Mouse (Mus musculus) heart, embryonic 12.5 days (tissue): ENCODE results near the gene Neto2. TPM values are rescaled to one million over a fixed set of nuclear protein-coding genes. Genes with fewer than 3 reads are reported as not detected.

ENCODE experiments used
- ATAC-seq: fragments of 200-750 bp; cut with Nextera tagmentation; 2 replicates; pipeline ENCODE4 v1.8.0; 2017; ENCODE audit warnings: moderate TSS enrichment, moderate library complexity; ENCODE audit not compliant: insufficient number of reproducible peaks, low FRiP score
- H3K27ac ChIP-seq: fragments of 300-500 bp; sonication (generic); 2 replicates; pipeline ENCODE4 v1.5.1; 2016; ENCODE audit warnings: mild to moderate bottlenecking, moderate library complexity; ENCODE audit not compliant: poor library complexity, severe bottlenecking
- H3K27me3 ChIP-seq: fragments of 300-500 bp; sonication (generic); replicated peaks from 2 replicates; pipeline ENCODE4 v1.6.1; 2016; ENCODE audit warnings: mild to moderate bottlenecking, moderate library complexity
- H3K36me3 ChIP-seq: fragments of 300-500 bp; sonication (generic); 2 replicates; pipeline ENCODE4 v1.6.1; 2016; ENCODE audit warnings: mild to moderate bottlenecking, moderate library complexity
- H3K4me1 ChIP-seq: fragments of 300-500 bp; sonication (generic); replicated peaks from 2 replicates; pipeline ENCODE4 v1.6.1; 2016; ENCODE audit warnings: mild to moderate bottlenecking
- H3K4me2 ChIP-seq: fragments of 300-500 bp; sonication (generic); 2 replicates; pipeline ENCODE4 v1.6.1; 2016; ENCODE audit warnings: mild to moderate bottlenecking, moderate library complexity
- H3K4me3 ChIP-seq: fragments of 300-500 bp; sonication (generic); 2 replicates; pipeline ENCODE4 v1.5.1; 2016; ENCODE audit warnings: mild to moderate bottlenecking
- H3K9ac ChIP-seq: fragments of 300-500 bp; sonication (generic); 2 replicates; pipeline ENCODE4 v1.6.1; 2016; ENCODE audit warnings: mild to moderate bottlenecking, moderate library complexity
- H3K9me3 ChIP-seq: fragments of 300-500 bp; sonication (generic); replicated peaks from 2 replicates; pipeline ENCODE4 v1.6.1; 2016; ENCODE audit warnings: mild to moderate bottlenecking, moderate library complexity
- WGBS: fragments of 180-500 bp; shearing (Covaris S2); methylation state at CpG from one replicate; pipeline ENCODE4 v1.1.7; 2016; 5-methylcytosine and 5-hydroxymethylcytosine counted together
- microRNA-seq: library from miRNA; unstranded; fragments of <30 nt; microRNA quantifications from one replicate; pipeline ENCODE4, GENCODE M21; 2017
- polyA plus RNA-seq: library from polyadenylated mRNA; unstranded; fragments of >200 nt; fragmentation: Nextera tagmentation; extraction: Ambion mirVana; gene quantifications from 2 replicates; pipeline ENCODE4 v1.2.1, GENCODE M21; 2016

The Neto2 gene
- polyA plus RNA-seq, 1 experiment from 2014 or later = 6.4 TPM

DNA sequence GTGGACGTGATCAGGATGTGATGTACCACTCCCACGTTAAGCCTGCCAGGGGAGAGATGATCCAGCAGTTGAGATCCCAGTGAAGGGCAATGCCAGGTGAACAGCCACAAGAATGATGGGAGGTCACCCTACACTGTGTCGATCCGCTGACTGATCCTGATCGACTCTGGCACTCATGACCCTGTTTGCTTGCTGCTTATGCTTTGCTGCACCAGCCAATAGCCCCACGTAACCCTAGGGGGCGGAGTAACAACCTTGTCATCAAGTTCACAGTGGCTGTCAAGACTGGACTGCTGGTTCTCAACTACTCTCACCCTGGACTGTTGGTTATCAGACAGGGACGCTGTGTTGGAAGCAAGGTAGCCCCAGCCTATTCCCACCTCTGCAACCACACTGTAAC is 99.0 kb downstream of the Neto2 start:
- no peaks in the 10 kb centered on the region for H3K4me1 ChIP-seq
- ATAC-seq = no peak
- H3K27me3 ChIP-seq = no peaks in the 10 kb centered on the region
- 56% methylated on average over 8 of the region's 8 CpGs for WGBS
- no peaks in the 10 kb centered on the region for H3K36me3 ChIP-seq
- H3K4me3 ChIP-seq = no peak overlapping the region
- no peak overlapping the region for H3K4me2 ChIP-seq
- H3K9me3 ChIP-seq = no peaks in the 10 kb centered on the region
- no peak overlapping the region for H3K9ac ChIP-seq
- no peak overlapping the region for H3K27ac ChIP-seq

DNA sequence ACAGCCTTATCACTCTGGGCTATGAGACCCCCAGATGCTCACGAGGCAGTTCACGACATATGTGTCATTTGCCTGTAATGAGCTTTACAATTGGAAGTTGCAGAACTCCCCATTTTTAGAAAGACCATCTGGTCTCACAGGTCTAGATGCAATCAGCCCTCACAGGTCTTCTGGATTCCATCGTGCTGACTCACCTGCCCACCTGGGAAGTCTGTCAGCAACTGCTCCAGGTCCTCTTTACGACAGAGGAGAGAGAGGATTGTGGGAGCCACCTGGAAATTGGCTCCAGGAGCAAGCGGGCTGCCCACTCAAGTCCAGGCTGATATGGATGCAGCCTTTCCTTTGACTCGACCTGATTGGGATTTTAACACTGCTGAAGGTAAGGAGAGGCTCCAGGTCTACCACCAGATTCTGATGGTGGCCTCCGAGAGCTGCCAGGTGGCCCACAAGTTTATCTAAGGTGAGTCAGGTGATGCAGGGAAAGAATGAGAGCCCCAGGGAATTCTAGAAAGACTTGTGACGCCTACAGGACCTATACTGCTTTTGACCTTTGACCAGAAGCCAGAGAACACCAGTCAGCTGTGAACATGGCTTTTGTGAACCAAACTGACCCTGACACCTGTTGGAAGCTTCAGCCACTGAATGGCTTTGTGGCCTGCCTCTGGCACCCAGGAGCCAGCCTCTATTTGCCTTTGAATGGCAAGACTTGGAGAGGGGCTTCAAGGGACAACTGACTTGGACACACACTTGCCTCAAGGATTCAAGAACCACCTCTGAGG is 103.1 kb downstream of the Neto2 start:
- H3K4me1 ChIP-seq = peaks cover 5% of the 10 kb centered on the region; the same call in 1 of the 2 replicates
- no peak overlapping the region for H3K4me3 ChIP-seq
- no peaks in the 10 kb centered on the region for H3K36me3 ChIP-seq
- ATAC-seq = no peak
- H3K9ac ChIP-seq = no peak overlapping the region
- no peaks in the 10 kb centered on the region for H3K27me3 ChIP-seq
- no peaks in the 10 kb centered on the region for H3K9me3 ChIP-seq
- no peak overlapping the region for H3K27ac ChIP-seq
- WGBS = 55% methylated on average over 8 of the region's 8 CpGs
- no peak overlapping the region for H3K4me2 ChIP-seq

GRCm38 (mm10) chr8:85595391-85595790 is 105.3 kb downstream of the Neto2 start:
- Histone ChIP-seq H3K36me3 (no peaks in the 10 kb centered on the region), H3K27ac (no peak overlapping the region), H3K9ac (no peak overlapping the region), H3K4me1 (peaks cover 5% of the 10 kb centered on the region; the same call in 1 of the 2 replicates), H3K27me3 (no peaks in the 10 kb centered on the region), H3K4me2 (peak overlapping the region; percentile 28; the same call in 1 of the 2 replicates), H3K9me3 (no peaks in the 10 kb centered on the region), H3K4me3 (no peak overlapping the region)
- ATAC-seq = no peak; the same call in 1 of the 2 replicates
- 38% methylated on average over 6 of the region's 6 CpGs for WGBS

DNA sequence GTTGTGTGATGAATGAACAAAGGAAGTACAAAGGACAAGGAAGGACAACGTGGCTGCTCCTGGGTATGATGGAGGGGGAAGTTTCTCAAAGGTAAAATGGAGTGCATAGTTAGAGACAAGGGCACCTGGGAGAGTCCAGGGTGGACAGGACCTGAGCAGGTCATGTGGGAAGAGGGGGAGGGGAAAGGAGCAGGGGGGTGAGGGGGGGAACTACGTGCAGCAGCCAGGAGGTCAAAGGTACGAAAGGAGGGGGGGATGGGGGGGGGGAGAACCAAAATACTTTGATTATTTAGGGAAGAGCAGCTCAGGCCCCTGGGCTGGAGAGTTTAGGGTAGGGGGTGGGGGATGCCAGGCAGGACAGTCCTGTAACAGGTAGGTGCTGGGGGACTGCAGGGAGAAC is 105.7 kb downstream of the Neto2 start:
- Histone ChIP-seq H3K4me1 (peaks cover 5% of the 10 kb centered on the region; the same call in 1 of the 2 replicates), H3K9me3 (no peaks in the 10 kb centered on the region), H3K36me3 (no peaks in the 10 kb centered on the region), H3K9ac (no peak overlapping the region), H3K27ac (no peak overlapping the region), H3K4me3 (no peak overlapping the region), H3K4me2 (no peak overlapping the region), H3K27me3 (no peaks in the 10 kb centered on the region)
- 69% methylated on average over 3 of the region's 3 CpGs for WGBS
- no peak for ATAC-seq

DNA sequence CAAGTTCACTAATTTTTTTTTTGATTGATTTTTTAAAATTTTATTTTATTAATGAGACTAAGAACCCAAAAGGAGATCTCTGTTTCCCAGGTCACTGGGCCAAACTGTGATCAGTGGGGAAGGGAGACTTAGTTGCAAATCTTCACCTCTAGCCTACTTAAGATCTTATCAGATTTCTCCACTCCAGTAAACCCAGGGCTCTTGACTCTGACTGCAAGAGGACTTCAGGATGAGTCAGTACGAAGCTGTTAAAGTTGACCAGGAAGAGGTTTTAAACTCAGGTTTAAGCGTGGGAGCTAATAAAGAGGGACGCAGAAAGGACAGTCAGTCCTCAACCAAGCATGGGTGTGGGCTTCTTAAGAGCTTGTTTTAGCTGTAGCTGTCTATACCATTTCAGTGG is 107.4 kb downstream of the Neto2 start:
- Histone ChIP-seq H3K9me3 (no peaks in the 10 kb centered on the region), H3K27ac (no peak overlapping the region), H3K36me3 (no peaks in the 10 kb centered on the region), H3K4me3 (no peak overlapping the region), H3K4me1 (peaks cover 11% of the 10 kb centered on the region; the same call in 1 of the 2 replicates), H3K9ac (no peak overlapping the region), H3K4me2 (no peak overlapping the region), H3K27me3 (no peaks in the 10 kb centered on the region)
- ATAC-seq = no peak
- 65% methylated on average over 3 of the region's 3 CpGs for WGBS

- no peaks in the 10 kb centered on the region for H3K27me3 ChIP-seq
- no peak overlapping the region for H3K27ac ChIP-seq
- H3K4me1 ChIP-seq = peaks cover 11% of the 10 kb centered on the region; the same call in 1 of the 2 replicates
- H3K4me2 ChIP-seq = no peak overlapping the region
- H3K4me3 ChIP-seq = no peak overlapping the region
- no peak for ATAC-seq
- no peaks in the 10 kb centered on the region for H3K36me3 ChIP-seq
- H3K9me3 ChIP-seq = no peaks in the 10 kb centered on the region
- WGBS = 83% methylated on average over 1 of the region's 1 CpGs
- no peak overlapping the region for H3K9ac ChIP-seq
Measured at GRCm38 (mm10) chr8:85591532-85591931, 109.2 kb downstream of the Neto2 start.

DNA sequence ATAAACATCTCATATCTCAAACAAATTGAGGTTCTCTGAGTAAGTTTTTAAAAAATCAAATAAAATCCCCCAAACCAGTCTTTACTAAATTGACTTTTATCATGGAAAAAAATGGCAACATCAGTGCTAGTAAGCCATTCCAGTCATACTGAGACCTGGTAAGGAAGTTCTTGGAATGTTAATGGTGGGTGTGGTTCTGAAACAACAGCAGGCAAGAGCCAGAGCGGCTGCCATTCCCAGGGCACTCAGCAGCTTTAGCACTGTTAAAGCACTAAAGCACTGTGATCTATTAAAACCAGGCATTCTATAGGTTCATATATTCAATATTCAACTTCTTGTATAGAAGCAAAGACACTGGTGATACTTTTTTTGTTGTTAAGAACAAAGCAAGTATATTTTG is 110.5 kb downstream of the Neto2 start:
- Histone ChIP-seq H3K4me1 (0 out of 2 replicates have a peak, but pooled peaks cover 6% of the 10 kb centered on the region), H3K36me3 (no peaks in the 10 kb centered on the region), H3K9ac (no peak overlapping the region), H3K4me2 (no peak overlapping the region), H3K9me3 (no peaks in the 10 kb centered on the region), H3K27ac (no peak overlapping the region), H3K4me3 (no peak overlapping the region), H3K27me3 (no peaks in the 10 kb centered on the region)
- WGBS = 78% methylated on average over 1 of the region's 1 CpGs
- ATAC-seq = no peak

- no peak for ATAC-seq
- Histone ChIP-seq H3K36me3 (no peaks in the 10 kb centered on the region), H3K9ac (no peak overlapping the region), H3K4me2 (no peak overlapping the region), H3K4me1 (0 out of 2 replicates have a peak, but pooled peaks cover 6% of the 10 kb centered on the region), H3K27ac (no peak overlapping the region), H3K9me3 (no peaks in the 10 kb centered on the region), H3K4me3 (no peak overlapping the region), H3K27me3 (no peaks in the 10 kb centered on the region)
- WGBS = 71% methylated on average over 2 of the region's 2 CpGs
Measured at GRCm38 (mm10) chr8:85588596-85588995, 112.1 kb downstream of the Neto2 start.

Small RNAs within 50 kb of the gene (microRNA-seq; reads per million reads assigned to microRNA genes)
- gene Mir8109 = not detected

Other genes starting within 250 kb of the Neto2 start
- 10.3 and 11.7 TPM in 2 replicates for gene Gpt2, start 208.3 kb downstream of the Neto2 start, polyA plus RNA-seq
- 152 and 154 TPM in 2 replicates for gene Dnaja2, start 145.6 kb downstream of the Neto2 start, polyA plus RNA-seq
- 89.2 and 89.5 TPM in 2 replicates for gene Itfg1, start 140.0 kb upstream of the Neto2 start, polyA plus RNA-seq
- gene Phkb, start 140.0 kb upstream of the Neto2 start, polyA plus RNA-seq = 54.7 and 57.5 TPM in 2 replicates